Mouse (Mus musculus) stomach, embryonic 16.5 days (tissue): ENCODE measurements around the gene Fam131a. TPM values are rescaled to one million over a fixed set of nuclear protein-coding genes. Genes with fewer than 3 reads are reported as not detected.

ENCODE experiments used
- ATAC-seq: fragments of 200-750 bp; cut with Nextera tagmentation; 2 replicates; pipeline ENCODE4 v1.8.0; 2017; ENCODE audit warnings: moderate number of reproducible peaks, moderate TSS enrichment; ENCODE audit not compliant: insufficient read depth, low FRiP score
- H3K27ac ChIP-seq: fragments of 300-500 bp; sonication (generic); 2 replicates; pipeline ENCODE4 v1.5.1; 2014; ENCODE audit warnings: low read length
- H3K27me3 ChIP-seq: fragments of 300-500 bp; sonication (generic); 2 replicates; pipeline ENCODE4 v1.6.1; 2014; ENCODE audit warnings: low read length, control low read depth, mixed read lengths; ENCODE audit not compliant: control insufficient read depth, insufficient read depth
- H3K36me3 ChIP-seq: fragments of 300-500 bp; sonication (generic); 2 replicates; pipeline ENCODE4 v1.6.1; 2014; ENCODE audit warnings: low read length; ENCODE audit not compliant: control insufficient read depth, insufficient read depth
- H3K4me1 ChIP-seq: fragments of 300-500 bp; sonication (generic); 2 replicates; pipeline ENCODE4 v1.6.1; 2014; ENCODE audit warnings: low read length, control low read depth, mixed read lengths; ENCODE audit not compliant: control insufficient read depth, insufficient read depth
- H3K4me2 ChIP-seq: fragments of 300-500 bp; sonication (generic); 2 replicates; pipeline ENCODE4 v1.6.1; 2014; ENCODE audit warnings: low read depth, low read length, mixed read lengths
- H3K4me3 ChIP-seq: fragments of 300-500 bp; sonication (generic); replicated peaks from 2 replicates; pipeline ENCODE4 v1.5.1; 2014; ENCODE audit warnings: mild to moderate bottlenecking, low read length
- H3K9ac ChIP-seq: fragments of 300-500 bp; sonication (generic); 2 replicates; pipeline ENCODE4 v1.6.1; 2014; ENCODE audit warnings: low read length
- H3K9me3 ChIP-seq: fragments of 300-500 bp; sonication (generic); replicated peaks from 2 replicates; pipeline ENCODE4 v1.6.1; 2016; ENCODE audit warnings: low read length, control low read depth; ENCODE audit not compliant: control insufficient read depth
- WGBS: fragments of 180-500 bp; shearing (Covaris S2); extraction: QIAGEN DNeasy Blood & Tissue Kit; methylation state at CpG from one replicate; pipeline ENCODE4 v1.1.7; 2014; 5-methylcytosine and 5-hydroxymethylcytosine counted together
- polyA plus RNA-seq: library from polyadenylated mRNA; unstranded; fragments of >200 nt; fragmentation: Nextera tagmentation; extraction: Ambion mirVana; gene quantifications from 2 replicates; pipeline ENCODE4 v1.2.1, GENCODE M21; 2015

Gene Fam131a
- polyA plus RNA-seq, 1 experiment from 2014 or later = 10.3 TPM

DNA sequence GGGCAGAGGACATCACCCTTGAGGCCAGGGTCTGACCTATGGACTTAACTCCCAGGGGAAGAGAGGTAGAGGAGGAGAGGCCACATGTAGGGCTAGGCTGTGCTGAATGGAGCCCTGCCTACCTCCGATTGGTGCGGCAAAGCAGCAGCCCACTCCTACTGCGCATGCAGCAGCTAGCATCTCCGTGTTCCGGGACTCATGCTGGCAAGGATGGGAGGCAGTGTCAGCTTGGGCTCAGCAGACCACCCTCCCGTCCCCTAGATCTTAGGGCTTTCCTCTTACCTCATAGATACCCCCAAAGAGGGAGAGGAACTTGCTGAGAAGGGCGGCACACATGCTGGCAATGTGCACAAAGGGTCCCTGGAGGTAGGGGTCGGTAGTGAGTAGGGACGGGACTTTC, 19.1 kb downstream of the Fam131a start:
- Histone ChIP-seq H3K9ac (no peak overlapping the region), H3K27ac (no peak overlapping the region), H3K27me3 (no peaks in the 10 kb centered on the region), H3K4me1 (peaks cover 22% of the 10 kb centered on the region), H3K4me3 (no peak overlapping the region), H3K4me2 (no peak overlapping the region), H3K36me3 (no peaks in the 10 kb centered on the region), H3K9me3 (no peaks in the 10 kb centered on the region)
- 82% methylated on average over 9 of the region's 9 CpGs for WGBS
- no peak for ATAC-seq

- Histone ChIP-seq H3K9me3 (no peaks in the 10 kb centered on the region), H3K27me3 (no peaks in the 10 kb centered on the region), H3K4me2 (no peak overlapping the region), H3K4me1 (peaks cover 22% of the 10 kb centered on the region), H3K9ac (no peak overlapping the region), H3K4me3 (no peak overlapping the region), H3K36me3 (no peaks in the 10 kb centered on the region), H3K27ac (no peak overlapping the region)
- WGBS = 74% methylated on average over 7 of the region's 7 CpGs
- no peak for ATAC-seq
Measured at GRCm38 (mm10) chr16:20712889-20713288, 19.8 kb downstream of the Fam131a start.

- Histone ChIP-seq H3K4me1 (peaks cover 26% of the 10 kb centered on the region), H3K9ac (peak overlapping the region; percentile 72), H3K9me3 (no peaks in the 10 kb centered on the region), H3K27ac (no peak overlapping the region; the same call in 1 of the 2 replicates), H3K4me3 (peak overlapping the region; percentile 70), H3K4me2 (peak overlapping the region; percentile 67), H3K27me3 (no peaks in the 10 kb centered on the region), H3K36me3 (no peaks in the 10 kb centered on the region)
- 35% methylated on average over 11 of the region's 11 CpGs for WGBS
- ATAC-seq = no peak
Measured at GRCm38 (mm10) chr16:20714307-20715080, 21.5 kb downstream of the Fam131a start.

- H3K27ac ChIP-seq = peak overlapping the region; percentile 92; the same call in 1 of the 2 replicates
- no peaks in the 10 kb centered on the region for H3K27me3 ChIP-seq
- H3K36me3 ChIP-seq = no peaks in the 10 kb centered on the region
- WGBS = 48% methylated on average over 2 of the region's 2 CpGs
- peak overlapping the region; percentile 70 for H3K4me3 ChIP-seq
- peak overlapping the region; percentile 67 for H3K4me2 ChIP-seq
- peaks cover 26% of the 10 kb centered on the region for H3K4me1 ChIP-seq
- H3K9ac ChIP-seq = peak overlapping the region; percentile 72
- H3K9me3 ChIP-seq = no peaks in the 10 kb centered on the region
- no peak for ATAC-seq
Measured at GRCm38 (mm10) chr16:20715161-20715560, 22.1 kb downstream of the Fam131a start.

DNA sequence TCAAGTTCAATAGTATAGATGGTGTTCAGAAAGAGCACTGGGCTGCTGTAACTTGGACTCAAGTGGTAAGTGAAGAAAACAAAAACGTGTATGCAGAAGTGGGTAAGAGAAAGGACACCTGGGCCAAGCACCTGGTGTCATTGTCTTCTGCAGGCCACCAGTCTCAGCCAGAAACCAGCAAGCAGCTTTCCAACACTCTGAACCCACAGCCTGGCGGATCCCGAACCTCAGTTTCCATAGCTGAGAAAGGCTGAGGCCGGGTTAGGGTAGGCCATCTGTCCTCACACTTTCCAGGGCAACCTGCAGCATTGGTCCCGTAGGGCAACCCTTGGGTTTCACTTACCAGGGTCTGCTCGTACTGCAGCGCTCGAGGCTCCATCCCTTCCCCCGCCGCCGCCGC, 22.5 kb downstream of the Fam131a start:
- H3K4me3 ChIP-seq = peak overlapping the region; percentile 70
- 3% methylated on average over 12 of the region's 12 CpGs for WGBS

GRCm38 (mm10) chr16:20715976-20716840, 23.2 kb downstream of the Fam131a start:
- Histone ChIP-seq H3K4me3 (peak overlapping the region; percentile 70), H3K27ac (peak overlapping the region; percentile 92), H3K4me1 (peaks cover 26% of the 10 kb centered on the region), H3K36me3 (no peaks in the 10 kb centered on the region), H3K9me3 (no peaks in the 10 kb centered on the region), H3K4me2 (peak overlapping the region; percentile 67), H3K27me3 (no peaks in the 10 kb centered on the region), H3K9ac (peak overlapping the region; percentile 72)
- peak; percentile 81 for ATAC-seq
- under 1% methylated on average over 67 of the region's 68 CpGs for WGBS

More for the DNA sequence above, 22.5 kb downstream of the Fam131a start:
- H3K9me3 ChIP-seq = no peaks in the 10 kb centered on the region
- ATAC-seq = no peak
- peak overlapping the region; percentile 92 for H3K27ac ChIP-seq
- H3K36me3 ChIP-seq = no peaks in the 10 kb centered on the region
- peak overlapping the region; percentile 72 for H3K9ac ChIP-seq
- H3K4me2 ChIP-seq = peak overlapping the region; percentile 67
- H3K4me1 ChIP-seq = peaks cover 26% of the 10 kb centered on the region
- H3K27me3 ChIP-seq = no peaks in the 10 kb centered on the region

GRCm38 (mm10) chr16:20716841-20717180, 23.8 kb downstream of the Fam131a start:
- H3K4me1 ChIP-seq = peaks cover 26% of the 10 kb centered on the region
- peak overlapping the region; percentile 70 for H3K4me3 ChIP-seq
- peak overlapping the region; percentile 67 for H3K4me2 ChIP-seq
- 1% methylated on average over 8 of the region's 8 CpGs for WGBS
- no peaks in the 10 kb centered on the region for H3K27me3 ChIP-seq
- H3K9me3 ChIP-seq = no peaks in the 10 kb centered on the region
- no peaks in the 10 kb centered on the region for H3K36me3 ChIP-seq
- H3K9ac ChIP-seq = peak overlapping the region; percentile 72
- peak overlapping the region; percentile 92 for H3K27ac ChIP-seq
- no peak for ATAC-seq

DNA sequence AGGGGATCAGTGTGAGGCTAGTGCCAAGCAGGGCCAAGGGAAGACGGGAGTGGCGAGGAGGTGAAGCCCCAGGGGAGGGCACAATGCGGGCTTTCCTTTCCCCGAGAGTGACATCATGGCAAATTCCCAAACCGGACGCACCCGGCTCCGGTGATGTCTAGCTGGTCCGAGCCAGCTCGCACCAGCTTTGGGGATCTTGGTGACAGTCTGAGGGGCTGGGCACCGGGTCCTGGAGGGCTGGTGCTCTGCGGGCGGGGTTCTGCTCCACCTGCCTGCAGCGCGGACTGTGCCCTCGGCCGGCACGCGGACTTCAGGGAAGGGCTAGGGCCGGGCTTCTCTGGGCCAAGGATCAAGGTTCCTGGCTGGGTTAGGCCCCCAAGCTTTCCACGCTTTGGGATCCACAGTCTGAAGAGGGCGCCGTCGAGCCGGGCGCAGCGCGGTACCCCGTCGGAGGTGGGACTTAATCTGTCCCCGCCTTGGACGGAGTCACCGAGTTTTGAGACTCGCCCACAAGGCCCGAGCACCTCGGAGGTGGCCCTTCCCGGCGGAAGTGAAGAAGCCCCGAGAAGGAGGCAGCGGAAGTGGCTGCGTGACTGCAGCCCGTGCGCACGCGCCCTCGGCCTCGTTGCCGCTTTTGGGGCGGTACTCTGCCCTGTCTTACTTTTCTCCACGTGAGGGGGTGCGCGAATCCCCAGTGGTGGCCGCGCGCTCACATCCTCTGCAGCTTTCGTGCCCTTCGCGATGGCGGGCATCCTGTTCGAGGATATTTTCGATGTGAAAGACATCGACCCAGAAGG, 24.3 kb downstream of the Fam131a start, which contains the start of the genes Polr2h and Clcn2:
Gene Polr2h (plus strand): TSS at position 485 of the 797 bp plus-strand sequence.
Gene Clcn2 (minus strand): TSS at position 566 of the 797 bp plus-strand sequence.
- Histone ChIP-seq H3K4me3 (peak within 1 kb of the TSS; percentile 70), H3K27ac (peak within 1 kb of the TSS; percentile 92), H3K9ac (peak within 1 kb of the TSS; percentile 72), H3K9me3 (no peaks in the 10 kb centered on the region), H3K36me3 (no peaks in the 10 kb centered on the region), H3K4me2 (peak within 1 kb of the TSS; percentile 67), H3K4me1 (peaks cover 26% of the 10 kb centered on the region), H3K27me3 (no peaks in the 10 kb centered on the region)
- peak; percentile 85 for ATAC-seq
- WGBS = under 1% methylated on average over 62 of the region's 62 CpGs
